In genomic region chr7:122251197-122252011, GRCm38 (mm10) we compare ENCODE assay signal across 8 mouse cellular contexts. TPM values are rescaled to one million over a fixed set of nuclear protein-coding genes. Genes with fewer than 3 reads are reported as not detected.
DNase-seq lines count a peak whose midpoint lies in the region; ATAC-seq and TF ChIP-seq lines count a peak whose summit lies in the region.

No protein-coding gene starts in this region.

- peak; percentile 67 for DNase-seq in liver
- peak; percentile 79 for DNase-seq in embryonic facial prominence, embryonic 11.5 days (ENCODE audit: low spot score)
- peak; percentile 73 to 75 for DNase-seq in heart, adult 2 months
- DNase-seq in kidney, adult 2 months: peak; percentile 73
- DNase-seq in limb, embryonic 11.5 days (ENCODE audit: low spot score): peak; percentile 83
- peak; percentile 74 to 79 for DNase-seq in spleen, adult 2 months (ENCODE audit: low read depth in 1 of 2, low spot score in 2 of 2)

- no peak for ATAC-seq in liver, embryonic 12.5 days
- peak; percentile 62; the same call in 1 of the 2 replicates for ATAC-seq in embryonic facial prominence, embryonic 11.5 days (replicated peaks; ENCODE audit: insufficient number of reproducible peaks, low FRiP score, low TSS enrichment, low read depth)
- no peak; the same call in 1 of the 2 replicates for ATAC-seq in limb, embryonic 11.5 days (ENCODE audit: insufficient number of reproducible peaks, low FRiP score, low TSS enrichment, low read depth)
- 0 out of 2 replicates have a peak, but pooled peaks have one; percentile 45 for ATAC-seq in midbrain, embryonic 15.5 days (replicated peaks)

- H3K36me3 ChIP-seq in liver, embryonic 12.5 days: no peaks in the 10 kb centered on the region
- no peaks in the 10 kb centered on the region for H3K36me3 ChIP-seq in embryonic facial prominence, embryonic 11.5 days (replicated peaks; ENCODE audit: control insufficient read depth, insufficient read depth, low read depth, low read length)
- H3K36me3 ChIP-seq in heart, adult 2 months (ENCODE audit: control insufficient read depth, insufficient read depth, low read length): no peaks in the 10 kb centered on the region
- no peaks in the 10 kb centered on the region for H3K36me3 ChIP-seq in kidney, adult 2 months (ENCODE audit: control insufficient read depth, insufficient read depth, low read length)
- H3K36me3 ChIP-seq in limb, embryonic 11.5 days (ENCODE audit: control insufficient read depth, insufficient read depth, low read length): no peaks in the 10 kb centered on the region
- H3K36me3 ChIP-seq in midbrain, embryonic 15.5 days (replicated peaks): no peaks in the 10 kb centered on the region
- no peaks in the 10 kb centered on the region for H3K36me3 ChIP-seq in spleen, adult 2 months (ENCODE audit: control insufficient read depth, insufficient read depth, low read length)

- intact Hi-C loops in heart, adult 2 months (cut with DNase I): loop anchor here (1.0 to 10.0 kb wide), 2 partner anchors 208 to 673 kb away; no protein-coding TSS in a partner anchor

- H3K27ac ChIP-seq in liver, embryonic 12.5 days: no peak overlapping the region
- H3K27ac ChIP-seq in embryonic facial prominence, embryonic 11.5 days (replicated peaks; ENCODE audit: low read depth, low read length): no peak overlapping the region
- H3K27ac ChIP-seq in heart, adult 2 months: no peak overlapping the region
- no peak overlapping the region for H3K27ac ChIP-seq in kidney, adult 2 months (ENCODE audit: insufficient read depth, low read depth, low read length)
- H3K27ac ChIP-seq in limb, embryonic 11.5 days (replicated peaks; ENCODE audit: low read depth, low read length): no peak overlapping the region
- no peak overlapping the region for H3K27ac ChIP-seq in midbrain, embryonic 15.5 days
- H3K27ac ChIP-seq in spleen, adult 2 months (ENCODE audit: insufficient read depth, low read length): peak overlapping the region; percentile 67

- TF ChIP-seq CTCF in heart, adult 2 months (IDR thresholded peaks at IDR 0.05): peak; percentile 87
- TF ChIP-seq CTCF in kidney, adult 2 months (conservative IDR thresholded peaks at IDR 0.05; ENCODE audit: insufficient read depth, insufficient read length, low read depth, low read length): peak; percentile 67
- peak; percentile 69; the same call in 1 of the 2 replicates for TF ChIP-seq CTCF in spleen, adult 2 months (IDR thresholded peaks at IDR 0.05; ENCODE audit: extremely low read depth, insufficient read depth, insufficient read length, insufficient replicate concordance)

- no peaks in the 10 kb centered on the region for H3K79me2 ChIP-seq in heart, adult 2 months (replicated peaks; ENCODE audit: control insufficient read depth, insufficient read depth, low read length)

- no peak overlapping the region for H3K9ac ChIP-seq in liver, embryonic 12.5 days
- no peak overlapping the region for H3K9ac ChIP-seq in embryonic facial prominence, embryonic 11.5 days (replicated peaks; ENCODE audit: low read length)
- no peak overlapping the region for H3K9ac ChIP-seq in heart, adult 2 months (ENCODE audit: low read depth, low read length)
- H3K9ac ChIP-seq in limb, embryonic 11.5 days (ENCODE audit: low read length): no peak overlapping the region
- no peak overlapping the region for H3K9ac ChIP-seq in midbrain, embryonic 15.5 days

- TF ChIP-seq POLR2A in heart, adult 2 months (IDR thresholded peaks at IDR 0.05; ENCODE audit: insufficient read depth, low read depth, low read length): no peak
- no peak for TF ChIP-seq POLR2A in kidney, adult 2 months (IDR thresholded peaks at IDR 0.05; ENCODE audit: low read depth, low read length)
- TF ChIP-seq POLR2A in spleen, adult 2 months (IDR thresholded peaks at IDR 0.05; ENCODE audit: low read depth, low read length): no peak

- no peaks in the 10 kb centered on the region for H3K9me3 ChIP-seq in liver, embryonic 12.5 days (replicated peaks)
- no peaks in the 10 kb centered on the region for H3K9me3 ChIP-seq in embryonic facial prominence, embryonic 11.5 days (replicated peaks; ENCODE audit: control insufficient read depth, low read length)
- H3K9me3 ChIP-seq in limb, embryonic 11.5 days (ENCODE audit: control insufficient read depth, low read length): no peaks in the 10 kb centered on the region
- H3K9me3 ChIP-seq in midbrain, embryonic 15.5 days: no peaks in the 10 kb centered on the region

- H3K27me3 ChIP-seq in liver, embryonic 12.5 days (replicated peaks): no peaks in the 10 kb centered on the region
- no peaks in the 10 kb centered on the region for H3K27me3 ChIP-seq in embryonic facial prominence, embryonic 11.5 days (ENCODE audit: control insufficient read depth, insufficient read depth, low read length)
- H3K27me3 ChIP-seq in heart, adult 2 months (ENCODE audit: control insufficient read depth, insufficient read depth, low read length): no peaks in the 10 kb centered on the region
- no peaks in the 10 kb centered on the region for H3K27me3 ChIP-seq in kidney, adult 2 months (replicated peaks; ENCODE audit: control insufficient read depth, insufficient read depth, low read length)
- H3K27me3 ChIP-seq in limb, embryonic 11.5 days (ENCODE audit: control insufficient read depth, insufficient read depth, low read length): no peaks in the 10 kb centered on the region
- no peaks in the 10 kb centered on the region for H3K27me3 ChIP-seq in midbrain, embryonic 15.5 days (replicated peaks)
- H3K27me3 ChIP-seq in spleen, adult 2 months (ENCODE audit: control insufficient read depth, insufficient read depth, low read length): no peaks in the 10 kb centered on the region

- WGBS in liver, embryonic 12.5 days (ENCODE audit: insufficient replicate concordance): 19% methylated on average over 21 of the region's 21 CpGs
- WGBS in embryonic facial prominence, embryonic 11.5 days: 27% methylated on average over 21 of the region's 21 CpGs
- WGBS in heart, adult 2 months: 28% methylated on average over 21 of the region's 21 CpGs
- WGBS in kidney, adult 2 months: 29% methylated on average over 21 of the region's 21 CpGs
- 30% methylated on average over 21 of the region's 21 CpGs for WGBS in limb, embryonic 11.5 days
- WGBS in midbrain, embryonic 15.5 days: 28% methylated on average over 21 of the region's 21 CpGs
- WGBS in spleen, adult 2 months: 14% methylated on average over 21 of the region's 21 CpGs

- no peak overlapping the region for H3K4me2 ChIP-seq in liver, embryonic 12.5 days
- no peak overlapping the region for H3K4me2 ChIP-seq in embryonic facial prominence, embryonic 11.5 days (ENCODE audit: low read depth, low read length)
- no peak overlapping the region for H3K4me2 ChIP-seq in limb, embryonic 11.5 days (ENCODE audit: low read depth, severe bottlenecking)
- peak overlapping the region; percentile 31; the same call in 1 of the 2 replicates for H3K4me2 ChIP-seq in midbrain, embryonic 15.5 days

- TF ChIP-seq EP300 in heart, adult 2 months (IDR thresholded peaks at IDR 0.05; ENCODE audit: insufficient read depth, low read depth, low read length): no peak

- no peak overlapping the region for H3K4me3 ChIP-seq in liver, embryonic 12.5 days
- H3K4me3 ChIP-seq in embryonic facial prominence, embryonic 11.5 days (ENCODE audit: low read depth, low read length): no peak overlapping the region
- no peak overlapping the region for H3K4me3 ChIP-seq in heart, adult 2 months
- H3K4me3 ChIP-seq in kidney, adult 2 months (ENCODE audit: insufficient read depth, low read depth, low read length): no peak overlapping the region
- H3K4me3 ChIP-seq in limb, embryonic 11.5 days (ENCODE audit: low read depth, low read length): no peak overlapping the region
- H3K4me3 ChIP-seq in midbrain, embryonic 15.5 days: no peak overlapping the region
- no peak overlapping the region for H3K4me3 ChIP-seq in spleen, adult 2 months (ENCODE audit: extremely low read depth, insufficient read depth, insufficient read length)

- no peaks in the 10 kb centered on the region for H3K4me1 ChIP-seq in liver, embryonic 12.5 days
- H3K4me1 ChIP-seq in embryonic facial prominence, embryonic 11.5 days (ENCODE audit: control insufficient read depth, insufficient read depth, low read length): no peaks in the 10 kb centered on the region
- H3K4me1 ChIP-seq in heart, adult 2 months (ENCODE audit: control insufficient read depth, insufficient read depth, low read length): no peaks in the 10 kb centered on the region; the same call in 1 of the 2 replicates
- no peaks in the 10 kb centered on the region for H3K4me1 ChIP-seq in kidney, adult 2 months (ENCODE audit: control insufficient read depth, insufficient read depth, low read length)
- H3K4me1 ChIP-seq in limb, embryonic 11.5 days (ENCODE audit: control insufficient read depth, insufficient read depth, low read length): no peaks in the 10 kb centered on the region
- H3K4me1 ChIP-seq in midbrain, embryonic 15.5 days: peaks cover 3% of the 10 kb centered on the region; the same call in 1 of the 2 replicates
- peaks cover 12% of the 10 kb centered on the region; the same call in 1 of the 2 replicates for H3K4me1 ChIP-seq in spleen, adult 2 months (ENCODE audit: control insufficient read depth, insufficient read depth, insufficient read length)

RNA-seq across cellular contexts. Expression of gene Chp2, which starts 32.1 kb away (rescaled TPM):
- 0.21 and 0.47 TPM in 2 replicates for polyA plus RNA-seq in liver, embryonic 12.5 days (2016; fragmentation: Nextera tagmentation; extraction: Ambion mirVana)
- polyA plus RNA-seq in embryonic facial prominence, embryonic 11.5 days (2014; fragmentation: Nextera tagmentation; extraction: Ambion mirVana): not detected in 2 replicates
- total RNA-seq in heart, adult 2 months (2021): 1 to 10 TPM; 2.9 to 3.7 TPM
- polyA plus RNA-seq in heart, adult 2 months (2012; rRNA removed): 2.5 and 3.7 TPM in 2 replicates
- 1.2 and 1.6 TPM in 2 replicates for polyA plus RNA-seq in kidney, adult 2 months (2012; rRNA removed)
- not detected in 2 replicates for polyA plus RNA-seq in limb, embryonic 11.5 days (2014; fragmentation: Nextera tagmentation; extraction: Ambion mirVana)
- polyA plus RNA-seq in midbrain, embryonic 15.5 days (2015; fragmentation: Nextera tagmentation; extraction: Ambion mirVana): 1.3 and 1.6 TPM in 2 replicates
- 1.2 and 2.7 TPM in 2 replicates for polyA plus RNA-seq in spleen, adult 2 months (2012; rRNA removed)

RNA-seq across cellular contexts. Expression of gene Prkcb, which starts 37.1 kb away (rescaled TPM):
- polyA plus RNA-seq in liver, embryonic 12.5 days (2016; fragmentation: Nextera tagmentation; extraction: Ambion mirVana): 2.0 and 2.3 TPM in 2 replicates
- polyA plus RNA-seq in embryonic facial prominence, embryonic 11.5 days (2014; fragmentation: Nextera tagmentation; extraction: Ambion mirVana): 5.2 and 5.4 TPM in 2 replicates
- total RNA-seq in heart, adult 2 months (2021): 1 to 10 TPM; 3.8 to 4.5 TPM
- polyA plus RNA-seq in heart, adult 2 months (2012; rRNA removed): 3.6 and 4.5 TPM in 2 replicates
- 2.5 and 6.1 TPM in 2 replicates for polyA plus RNA-seq in kidney, adult 2 months (2012; rRNA removed)
- polyA plus RNA-seq in limb, embryonic 11.5 days (2014; fragmentation: Nextera tagmentation; extraction: Ambion mirVana): 4.4 and 4.6 TPM in 2 replicates
- 107 and 117 TPM in 2 replicates for polyA plus RNA-seq in midbrain, embryonic 15.5 days (2015; fragmentation: Nextera tagmentation; extraction: Ambion mirVana)
- polyA plus RNA-seq in spleen, adult 2 months (2012; rRNA removed): 106 and 118 TPM in 2 replicates

Comparison
In these comparisons a context has a peak if more than half of its experiments do, and no peak if none do; other contexts are left out.
1. ATAC-seq: peak in embryonic facial prominence, embryonic 11.5 days (single experiment) and midbrain, embryonic 15.5 days (single experiment); none in liver, embryonic 12.5 days (single experiment) and limb, embryonic 11.5 days (single experiment).
2. RNA of gene Prkcb, which starts 37.1 kb away (polyA plus RNA-seq): 107 to 117 TPM in midbrain, embryonic 15.5 days and 106 to 118 TPM in spleen, adult 2 months; 2.5 to 6.1 TPM in kidney, adult 2 months, 5.2 to 5.4 TPM in embryonic facial prominence, embryonic 11.5 days, 4.4 to 4.6 TPM in limb, embryonic 11.5 days, 3.6 to 4.5 TPM in heart, adult 2 months and 2.0 to 2.3 TPM in liver, embryonic 12.5 days; every median in the first group is over 10 times any median in the second.
3. Peak in every context shown above with its lines, with median percentiles within 50 percentile points of each other: DNase-seq and CTCF ChIP-seq.